Mouse (Mus musculus) ES-E14 (cell line): ENCODE data around the gene Gnaz.

Experiments
- CHD2 ChIP-seq: IDR thresholded peaks from 2 replicates; pipeline ENCODE4 v1.6.1; 2014; ENCODE audit warnings: mild to moderate bottlenecking, low read depth, low read length, inconsistent platforms
- MAFK ChIP-seq: IDR thresholded peaks from 2 replicates; pipeline ENCODE4 v1.6.1; 2014; ENCODE audit warnings: mild to moderate bottlenecking, low read depth, low read length, inconsistent platforms; ENCODE audit not compliant: insufficient read depth
- ZC3H11A ChIP-seq: IDR thresholded peaks from 2 replicates; pipeline ENCODE4 v1.6.1; 2012; ENCODE audit warnings: low read depth, mild to moderate bottlenecking, inconsistent platforms, low read length, borderline replicate concordance
- ZNF384 ChIP-seq: IDR thresholded peaks from 2 replicates; pipeline ENCODE4 v1.6.1; 2012; ENCODE audit warnings: low read depth, low read length, inconsistent platforms

- TF ChIP-seq MAFK (no peak), ZC3H11A (no peak), ZNF384 (no peak), CHD2 (no peak)
Observed at GRCm38 (mm10) chr10:74932487-74932886, 34.5 kb upstream of the Gnaz start.
